15 mouse cellular contexts compared by ENCODE assay signal in the genomic region with DNA sequence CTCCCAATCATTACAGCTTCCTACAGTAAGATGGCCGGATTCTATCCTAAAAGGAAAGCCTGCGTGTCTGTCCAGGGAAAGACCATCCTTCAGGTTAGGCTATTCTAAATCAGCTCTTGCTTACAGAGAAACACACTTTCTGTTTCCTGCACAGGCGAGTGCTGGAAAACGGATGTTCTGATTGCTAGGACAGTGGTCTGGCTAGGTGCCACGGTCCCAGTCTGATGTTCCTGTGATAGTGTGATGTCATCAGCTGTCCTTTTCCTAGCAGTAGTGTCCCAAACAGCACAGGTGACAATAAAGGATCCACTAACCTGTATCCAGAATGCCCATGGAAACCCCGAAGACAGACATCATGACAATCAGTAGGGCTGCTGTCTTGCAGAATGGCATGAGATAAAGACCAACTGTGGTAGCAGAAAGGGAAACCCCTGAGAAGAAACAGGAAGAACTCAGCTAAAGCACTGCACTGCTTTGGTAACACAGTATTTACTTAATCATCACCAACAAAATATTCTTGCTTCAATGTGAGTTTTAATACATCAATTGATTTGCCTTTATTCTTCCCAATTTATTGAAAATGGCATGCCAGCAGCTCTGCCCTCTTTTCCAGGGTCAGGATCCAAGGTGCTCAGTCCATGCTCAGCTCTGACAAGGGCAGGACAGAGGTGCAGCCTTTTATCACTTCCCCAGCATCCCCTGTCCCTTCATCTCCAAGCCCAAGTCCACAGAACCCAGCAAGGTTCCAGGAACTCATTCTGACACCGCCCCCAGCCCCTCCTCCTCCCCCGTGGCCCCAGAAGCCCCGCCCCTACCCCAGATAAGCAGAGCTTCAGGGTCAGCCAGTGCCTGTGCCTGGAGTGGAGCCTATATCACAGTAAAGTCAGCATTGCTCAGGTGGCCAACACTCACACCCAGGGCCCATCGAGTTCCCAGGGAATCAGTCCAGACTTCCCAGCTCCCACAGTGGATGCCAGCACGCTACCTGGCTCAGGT. TPM values are rescaled to one million over a fixed set of nuclear protein-coding genes. Genes with fewer than 3 reads are reported as not detected.
DNase-seq lines count a peak whose midpoint lies in the region; ATAC-seq lines count a peak whose summit lies in the region.
"Had no signal": no experiment of that assay in that cellular context is flagged by ENCODE, and none has a peak within 500 bp of the region (broad histone marks: within the 10 kb centered on the region; RNA-seq: fewer than 3 reads in every experiment).

No protein-coding gene starts in this region.

- H3K27me3 ChIP-seq in kidney, embryonic 16.5 days (ENCODE audit: insufficient read depth, low read length) = no peaks in the 10 kb centered on the region
- peaks cover 2% of the 10 kb centered on the region for H3K27me3 ChIP-seq in megakaryocyte, embryonic 14.5 days (replicated peaks)

- H3K4me1 ChIP-seq in kidney, embryonic 16.5 days (ENCODE audit: insufficient read depth, low read length) = peaks cover 7% of the 10 kb centered on the region
- peaks cover 36% of the 10 kb centered on the region for H3K4me1 ChIP-seq in megakaryocyte, embryonic 14.5 days

- H3K9me3 ChIP-seq in kidney, embryonic 16.5 days (ENCODE audit: low read length) = no peaks in the 10 kb centered on the region
- H3K9me3 ChIP-seq in megakaryocyte, embryonic 14.5 days = 0 out of 2 replicates have a peak, but pooled peaks cover 3% of the 10 kb centered on the region

- DNase-seq in kidney, postnatal 14 days = peak; percentile 45
- peak; percentile 24 for DNase-seq in MN1 (ENCODE audit: low spot score)
- no peak for DNase-seq in ovary, postnatal 14 days (ENCODE audit: low spot score)
- DNase-seq in cerebellum, postnatal 4 days (ENCODE audit: low spot score in 2 of 2) = no peak
- DNase-seq: lung, adult 18-20 months; right cerebral cortex, postnatal 14 days; thymus, postnatal 4 days had no signal

- ATAC-seq in kidney, embryonic 16.5 days (ENCODE audit: low FRiP score, low TSS enrichment) = no peak
- ATAC-seq in granulocyte monocyte progenitor cell, adult 5-6 weeks (replicated peaks; ENCODE audit: poor library complexity, severe bottlenecking) = peak; percentile 29
- ATAC-seq: midbrain, embryonic 16.5 days had no signal

- WGBS in kidney, embryonic 16.5 days = 69% methylated on average over 11 of the region's 11 CpGs

- H3K4me2 ChIP-seq in kidney, embryonic 16.5 days (replicated peaks; ENCODE audit: low read depth, low read length) = no peak overlapping the region

- H3K27ac ChIP-seq in kidney, embryonic 16.5 days (ENCODE audit: low read length) = no peak overlapping the region

- no peak overlapping the region for H3K4me3 ChIP-seq in kidney, embryonic 16.5 days (ENCODE audit: low read length)
- H3K4me3 ChIP-seq in megakaryocyte, embryonic 14.5 days (replicated peaks) = peak overlapping the region; percentile 46

- H3K36me3 ChIP-seq in kidney, embryonic 16.5 days (ENCODE audit: insufficient read depth, low read length) = 0 out of 2 replicates have a peak, but pooled peaks cover 2% of the 10 kb centered on the region
- peaks cover 12% of the 10 kb centered on the region for H3K36me3 ChIP-seq in megakaryocyte, embryonic 14.5 days (replicated peaks; ENCODE audit: low read length)

- no peak overlapping the region for H3K9ac ChIP-seq in kidney, embryonic 16.5 days (replicated peaks; ENCODE audit: low read length)

RNA-seq across cellular contexts. Expression of a gene that starts 5.0 kb away (rescaled TPM):
- polyA plus RNA-seq in kidney, embryonic 16.5 days (2015; fragmentation: Nextera tagmentation; extraction: Ambion mirVana) = 4.9 and 5.1 TPM in 2 replicates
- total RNA-seq in granulocyte monocyte progenitor cell, adult 5-6 weeks (2014; fragmentation: Nextera tagmentation) = 10.0 and 13.4 TPM in 2 replicates
- 5.6 and 8.2 TPM in 2 replicates for total RNA-seq in granulocyte monocyte progenitor cell, adult 5-6 weeks (2017)
- 0.30 TPM in 1 of 2 replicates, not detected in the other for polyA plus RNA-seq in megakaryocyte, embryonic 14.5 days (2012; ENCODE audit: insufficient read depth, low replicate concordance)

RNA-seq across cellular contexts. Expression of a gene that starts 32.7 kb away (rescaled TPM):
- polyA plus RNA-seq in kidney, embryonic 16.5 days (2015; fragmentation: Nextera tagmentation; extraction: Ambion mirVana) = not detected in 2 replicates
- total RNA-seq in granulocyte monocyte progenitor cell, adult 5-6 weeks (2014; fragmentation: Nextera tagmentation) = not detected in 2 replicates
- not detected in 2 replicates for total RNA-seq in granulocyte monocyte progenitor cell, adult 5-6 weeks (2017)
- polyA plus RNA-seq in megakaryocyte, embryonic 14.5 days (2012; ENCODE audit: insufficient read depth, low replicate concordance) = not detected in 2 replicates
- polyA plus RNA-seq: brain, embryonic 14.5 days; cortical plate, adult 2 months; heart, embryonic 14.5 days; midbrain, embryonic 16.5 days; neural tube, embryonic 14.5 days had no signal

Comparison
In these comparisons a context has a peak if more than half of its experiments do, and no peak if none do; other contexts are left out.
1. DNase-seq: peak in kidney, postnatal 14 days (single experiment) and MN1 (single experiment); none in ovary, postnatal 14 days (single experiment) and cerebellum, postnatal 4 days (0 of 2).